Mouse (Mus musculus): ENCODE data around the gene Pom121l12. TPM values are rescaled to one million over a fixed set of nuclear protein-coding genes. Genes with fewer than 3 reads are reported as not detected.

The Pom121l12 gene
- polyA plus RNA-seq (2011; ENCODE audit: insufficient read length, low read depth, missing spikeins), result not detected in 2 replicates

- TF ChIP-seq CTCF (IDR thresholded peaks at IDR 0.05; ENCODE audit: borderline replicate concordance, insufficient read depth, low read length) (no peak), POLR2A (IDR thresholded peaks at IDR 0.05; ENCODE audit: low read depth, low read length) (no peak)
- no peak within 1 kb of the TSS for H3K27ac ChIP-seq (ENCODE audit: insufficient read depth, low read length)
- no peak within 1 kb of the TSS for H3K4me3 ChIP-seq (ENCODE audit: insufficient read depth, low read length)
- no peaks in the 10 kb centered on the region for H3K4me1 ChIP-seq (ENCODE audit: control insufficient read depth, insufficient read depth, low read length)
Observed at GRCm38 (mm10) chr11:14598976-14599375, at the start of gene Pom121l12. Gene Pom121l12, plus strand, starts transcription at chr11:14599276.

- Histone ChIP-seq H3K4me3 (ENCODE audit: insufficient read depth, low read length) (no peak overlapping the region), H3K4me1 (ENCODE audit: control insufficient read depth, insufficient read depth, low read length) (no peaks in the 10 kb centered on the region), H3K27ac (ENCODE audit: insufficient read depth, low read length) (no peak overlapping the region)
- TF ChIP-seq CTCF (IDR thresholded peaks at IDR 0.05; ENCODE audit: borderline replicate concordance, insufficient read depth, low read length) (no peak), POLR2A (IDR thresholded peaks at IDR 0.05; ENCODE audit: low read depth, low read length) (no peak)
Observed at GRCm38 (mm10) chr11:14611859-14612258, 12.8 kb downstream of the Pom121l12 start.

Measured in embryonic fibroblast, embryonic 13.5 days (primary cell).